Mouse (Mus musculus): ENCODE measurements around the gene Max.

DNA sequence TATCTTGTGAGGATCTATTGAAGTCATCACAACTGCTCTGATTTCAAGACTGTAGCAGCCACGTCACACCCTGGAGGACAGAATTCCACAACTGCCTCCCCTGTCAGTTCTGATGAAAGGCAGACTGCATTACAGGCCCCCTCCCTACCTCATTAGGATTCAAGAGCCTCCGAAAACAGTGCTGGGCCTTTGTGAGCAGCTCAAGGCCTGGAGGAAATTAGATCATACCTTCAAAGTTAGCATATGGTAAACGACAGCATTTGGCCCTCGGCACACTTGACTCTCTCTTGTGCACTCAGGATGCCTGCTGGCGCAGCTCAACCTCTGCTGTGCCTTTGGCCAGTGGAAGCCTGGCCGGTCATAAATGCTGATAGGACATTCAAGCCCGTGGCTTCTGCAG lies 66.2 kb downstream of the Max start:
- TF ChIP-seq HCFC1 (IDR thresholded peaks at IDR 0.05; ENCODE audit: borderline replicate concordance, insufficient read depth, low read length) (no peak), ZC3H11A (IDR thresholded peaks at IDR 0.05; ENCODE audit: borderline replicate concordance, low read depth, low read length) (no peak), CHD2 (IDR thresholded peaks at IDR 0.05; ENCODE audit: low read depth, low read length) (no peak)
